Mouse (Mus musculus) monocyte, adult 5-6 weeks (primary cell): ENCODE data around the gene Copz1. TPM values are rescaled to one million over a fixed set of nuclear protein-coding genes. Genes with fewer than 3 reads are reported as not detected.

Source experiments
- ATAC-seq: fragments of 153-309, 156-312 bp; replicated peaks from 2 replicates; pipeline ENCODE4 v1.8.0; 2017; ENCODE audit warnings: mild to moderate bottlenecking; ENCODE audit not compliant: low TSS enrichment, insufficient number of reproducible peaks, severe bottlenecking, poor library complexity, low FRiP score
- total RNA-seq: library from RNA; stranded (forward); fragments of 200-1000, 200-491, 200-594 nt; gene quantifications from 3 replicates; pipeline ENCODE4 v1.2.3, GENCODE M21; 2017

Gene Copz1
- total RNA-seq, 1 experiment from 2014 or later = 50.3 TPM

DNA sequence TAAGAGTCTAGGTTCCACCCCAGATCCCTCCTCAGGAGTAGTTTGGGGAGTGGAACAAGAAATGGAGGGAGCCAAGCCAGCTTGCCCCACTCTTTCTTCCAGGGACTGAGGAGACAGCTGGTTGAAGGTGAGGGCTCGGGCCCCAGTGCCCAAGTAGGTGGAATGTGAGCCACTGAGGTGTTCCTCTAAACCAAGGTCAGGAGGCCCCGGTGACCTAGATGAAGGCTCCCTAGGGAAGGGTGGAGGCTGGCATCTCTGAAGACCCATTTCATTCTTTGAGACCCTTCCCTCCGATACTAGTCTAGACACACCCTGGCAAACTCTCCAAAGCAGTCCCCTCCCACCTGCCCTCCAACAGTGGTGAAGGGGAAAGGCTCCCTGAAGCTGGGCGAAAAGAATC is 49.9 kb downstream of the Copz1 start:
- no peak for ATAC-seq

DNA sequence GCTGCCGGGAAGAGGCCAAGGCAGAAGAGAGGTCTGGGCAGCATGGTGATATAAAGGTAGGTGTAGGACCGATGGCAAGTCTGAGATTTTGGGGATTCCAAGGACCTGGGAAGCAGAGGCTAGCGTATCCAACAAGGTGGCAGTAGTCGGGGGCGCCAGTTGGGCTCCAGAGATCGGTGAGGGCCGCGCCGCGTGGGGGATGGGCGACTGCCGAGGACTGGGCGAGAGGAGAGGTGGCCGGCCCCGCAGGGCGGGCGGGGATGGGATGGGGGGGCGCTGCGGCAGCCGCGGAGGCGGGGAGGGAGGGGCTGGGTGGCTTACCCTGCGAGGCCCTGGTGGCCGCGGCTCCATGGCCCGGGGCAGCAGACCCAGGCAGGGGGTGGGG is 50.5 kb downstream of the Copz1 start:
- ATAC-seq = no peak

DNA sequence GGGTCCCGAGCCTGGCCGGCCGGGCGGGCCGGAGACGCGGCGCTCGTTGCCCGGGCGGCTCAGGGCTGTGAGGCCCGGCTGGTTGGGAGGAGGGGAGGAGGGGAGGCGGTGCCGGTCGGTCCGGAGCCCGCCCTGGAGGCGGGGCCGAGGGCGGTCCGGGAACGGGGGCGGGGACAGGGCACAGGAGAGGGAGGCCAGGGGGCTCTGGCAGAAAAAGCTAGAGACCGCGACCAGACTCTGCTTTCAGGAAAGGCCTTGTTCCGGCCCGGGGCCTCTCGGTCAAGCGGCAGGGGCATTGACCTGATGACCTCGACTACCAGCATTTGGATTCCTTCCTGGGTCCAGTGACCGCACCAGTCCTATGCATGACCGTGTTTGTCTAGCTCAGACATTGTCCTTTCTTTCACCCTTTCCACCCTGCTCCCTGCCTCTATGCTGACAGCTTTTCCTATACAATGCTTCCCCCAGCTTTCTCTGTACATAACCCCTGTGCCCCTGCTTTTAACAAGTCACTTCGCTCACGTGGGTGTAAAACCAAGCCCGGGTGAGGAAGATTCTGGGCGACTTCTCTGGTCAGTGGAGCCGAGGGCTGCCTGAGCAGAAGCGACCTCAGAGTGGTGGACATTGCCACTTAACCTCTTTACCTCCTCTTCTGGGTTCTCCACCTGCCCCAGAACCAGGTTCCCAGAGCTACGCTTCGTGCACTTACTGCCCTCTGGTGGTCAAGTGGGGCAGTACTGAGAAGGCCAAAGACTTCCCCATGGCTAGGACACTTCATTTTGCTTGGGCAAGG is 51.1 kb downstream of the Copz1 start:
- ATAC-seq = peak; percentile 76

DNA sequence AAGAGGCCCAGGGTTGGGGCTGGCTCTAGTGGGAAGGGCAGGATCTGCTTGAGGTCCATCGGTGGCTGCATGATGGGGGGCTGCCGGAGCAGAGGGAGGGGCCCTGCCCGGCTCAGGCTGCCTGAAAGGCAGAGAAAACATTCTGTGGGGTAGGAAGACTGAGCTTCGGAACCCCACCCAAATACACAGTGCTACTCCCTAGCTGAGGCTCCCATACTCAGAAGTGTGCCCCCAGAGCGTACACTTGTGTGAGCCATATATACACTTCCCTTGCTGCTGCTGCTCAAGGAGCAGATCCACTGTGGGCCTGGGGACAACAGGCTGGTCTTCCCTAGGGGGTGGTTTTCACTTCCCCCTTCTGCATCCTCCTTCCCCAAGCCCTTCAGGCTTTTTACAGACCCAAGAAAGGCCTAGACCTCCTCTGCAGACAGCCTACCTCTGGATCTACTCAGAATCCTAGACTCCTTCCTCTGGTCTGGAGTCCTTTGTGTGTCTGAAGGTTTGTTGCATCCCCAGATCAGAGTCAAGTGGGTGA is 60.6 kb downstream of the Copz1 start:
- peak; percentile 56 for ATAC-seq

DNA sequence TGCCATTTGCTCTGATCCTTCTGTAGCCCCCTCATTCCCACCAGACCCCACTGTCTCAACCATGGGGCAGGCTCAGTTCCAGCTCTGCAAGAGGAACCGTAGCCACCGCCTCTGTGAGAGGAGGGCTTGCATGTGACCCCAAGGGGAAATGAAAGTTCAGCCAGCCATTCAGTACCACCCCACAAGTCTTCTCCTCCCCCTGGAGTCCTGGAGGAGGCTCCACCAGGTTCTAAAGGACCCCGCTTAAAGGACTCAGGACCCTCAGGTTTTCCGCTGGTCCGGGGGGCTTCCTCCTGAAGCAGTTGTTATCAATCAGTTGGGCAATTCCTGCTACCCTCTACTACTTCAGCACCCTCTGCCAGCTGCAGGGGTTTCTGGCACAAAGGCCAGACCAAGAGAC is 61.2 kb downstream of the Copz1 start:
- ATAC-seq = peak; percentile 79

DNA sequence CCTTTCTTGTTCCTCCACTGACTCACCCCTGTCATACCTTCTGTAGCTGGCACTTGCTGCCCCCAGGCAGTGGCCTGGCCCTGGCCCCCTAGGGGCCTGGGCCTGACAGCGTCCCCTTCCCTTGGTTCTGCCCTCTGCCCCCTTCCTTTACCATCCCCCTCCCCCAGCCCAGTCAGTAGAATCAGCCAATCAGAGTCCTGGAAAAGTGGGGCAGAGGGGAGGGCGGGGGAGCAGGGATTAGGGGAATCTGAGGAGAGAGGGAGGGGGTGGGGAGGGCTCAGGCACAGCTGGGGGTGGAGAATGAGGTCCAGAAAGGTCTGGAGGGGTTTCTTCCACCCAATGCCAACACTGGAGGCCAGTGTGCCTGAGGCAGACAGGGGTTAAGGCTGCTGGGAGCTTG is 61.7 kb downstream of the Copz1 start:
- no peak for ATAC-seq

DNA sequence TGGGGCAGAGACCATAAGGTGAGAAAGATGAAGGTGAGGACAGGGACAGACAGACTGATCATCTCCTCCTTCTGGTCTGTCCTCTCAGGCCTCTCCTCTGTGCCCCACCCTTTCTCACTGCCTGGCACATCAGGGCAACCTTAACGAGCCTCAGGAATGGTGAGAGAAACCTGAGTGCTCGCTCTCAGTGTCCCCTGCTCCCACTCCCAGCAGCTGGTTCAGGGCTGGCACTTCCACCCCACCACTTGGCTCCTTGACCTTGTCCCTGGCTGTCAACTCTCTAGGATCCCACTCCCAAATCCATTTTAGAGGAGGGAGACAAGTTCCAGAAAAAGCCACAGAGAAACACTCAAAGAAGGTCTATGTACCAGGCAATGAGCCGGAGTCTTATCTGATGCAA is 62.5 kb downstream of the Copz1 start:
- no peak for ATAC-seq

DNA sequence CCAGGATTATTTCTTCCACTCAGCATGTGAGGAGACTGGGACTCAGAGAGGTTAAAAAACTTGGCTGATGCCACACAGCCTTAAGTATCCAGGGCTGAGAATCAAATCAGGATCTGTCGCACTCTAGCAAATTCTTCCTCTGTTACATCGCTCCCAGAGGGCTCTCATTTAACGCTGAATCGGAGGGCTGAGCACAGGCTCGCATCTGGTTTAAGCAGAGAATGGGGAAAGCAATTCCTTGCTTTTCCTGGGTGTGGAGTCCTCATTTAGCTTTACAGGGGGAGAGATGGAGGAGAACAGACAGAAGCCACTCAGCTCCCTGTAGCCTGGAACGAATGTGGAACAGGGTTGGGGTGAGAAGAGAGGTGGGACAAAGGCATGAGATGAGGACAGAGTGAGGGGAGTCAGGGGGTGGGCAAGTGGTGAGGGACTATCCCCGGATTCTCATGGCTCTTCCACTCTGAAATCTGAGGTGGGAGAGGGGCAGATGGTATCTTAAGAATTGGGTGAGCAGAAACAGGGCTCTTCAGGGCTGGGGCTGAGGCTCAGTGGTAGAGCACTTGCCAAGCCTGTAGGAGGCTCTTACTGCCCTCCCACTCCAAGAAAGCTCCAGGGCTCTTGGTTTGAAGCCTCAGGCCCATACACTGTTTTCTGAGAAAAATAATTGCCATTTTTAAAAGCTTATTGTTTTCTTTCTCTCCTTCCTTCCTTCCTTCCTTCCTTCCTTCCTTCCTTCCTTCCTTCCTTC is 63.1 kb downstream of the Copz1 start:
- ATAC-seq = no peak

DNA sequence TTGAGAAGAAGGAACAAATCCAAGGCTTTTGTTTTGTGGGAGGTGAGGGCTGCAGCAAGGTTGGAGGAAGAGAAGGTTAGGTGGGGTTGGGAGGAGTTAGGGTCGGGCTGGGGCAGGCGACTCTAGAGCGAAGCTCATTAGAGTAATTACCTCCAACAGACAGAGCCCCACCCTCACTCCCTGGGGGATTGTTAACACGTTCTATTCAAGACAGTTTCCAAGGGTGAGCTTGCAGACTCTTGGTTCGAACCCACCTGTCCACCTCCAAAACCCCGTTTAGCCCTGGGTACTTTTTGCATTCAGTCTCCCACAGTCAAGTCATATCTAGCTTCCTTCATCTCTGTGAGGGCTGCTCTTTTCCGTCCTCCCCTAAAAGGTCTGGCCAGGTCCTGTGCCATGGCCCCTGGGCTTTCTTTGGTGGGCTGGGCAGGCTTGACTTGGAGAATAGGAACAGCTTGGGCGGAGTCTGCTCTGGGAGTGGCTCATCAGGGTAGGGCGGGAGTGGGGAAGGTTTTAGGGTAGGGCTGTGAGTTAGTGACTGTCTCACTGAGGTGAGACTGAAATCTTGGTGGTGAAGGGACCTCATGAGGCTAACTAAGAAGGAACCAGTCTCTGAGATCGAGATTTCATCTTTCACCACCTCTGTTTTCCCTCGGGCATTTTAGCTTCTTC is 64.6 kb downstream of the Copz1 start:
- ATAC-seq = no peak

DNA sequence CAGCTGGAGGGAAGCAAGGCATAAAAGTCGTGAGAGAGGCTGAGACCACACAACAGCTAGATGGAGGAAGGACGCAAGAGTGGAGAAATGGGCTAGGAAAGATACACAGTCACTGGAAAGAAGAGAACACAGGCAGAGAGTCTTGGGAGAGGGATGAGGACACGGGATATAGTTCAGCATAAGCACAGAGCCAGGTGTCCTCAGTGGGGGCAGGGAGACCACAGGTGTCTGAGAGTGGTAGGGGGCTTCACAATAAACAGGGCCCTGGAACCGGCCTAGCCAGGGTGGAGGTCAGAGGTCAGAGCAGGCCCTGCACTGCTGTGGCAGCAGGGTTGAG is 66.3 kb downstream of the Copz1 start:
- ATAC-seq = no peak

DNA sequence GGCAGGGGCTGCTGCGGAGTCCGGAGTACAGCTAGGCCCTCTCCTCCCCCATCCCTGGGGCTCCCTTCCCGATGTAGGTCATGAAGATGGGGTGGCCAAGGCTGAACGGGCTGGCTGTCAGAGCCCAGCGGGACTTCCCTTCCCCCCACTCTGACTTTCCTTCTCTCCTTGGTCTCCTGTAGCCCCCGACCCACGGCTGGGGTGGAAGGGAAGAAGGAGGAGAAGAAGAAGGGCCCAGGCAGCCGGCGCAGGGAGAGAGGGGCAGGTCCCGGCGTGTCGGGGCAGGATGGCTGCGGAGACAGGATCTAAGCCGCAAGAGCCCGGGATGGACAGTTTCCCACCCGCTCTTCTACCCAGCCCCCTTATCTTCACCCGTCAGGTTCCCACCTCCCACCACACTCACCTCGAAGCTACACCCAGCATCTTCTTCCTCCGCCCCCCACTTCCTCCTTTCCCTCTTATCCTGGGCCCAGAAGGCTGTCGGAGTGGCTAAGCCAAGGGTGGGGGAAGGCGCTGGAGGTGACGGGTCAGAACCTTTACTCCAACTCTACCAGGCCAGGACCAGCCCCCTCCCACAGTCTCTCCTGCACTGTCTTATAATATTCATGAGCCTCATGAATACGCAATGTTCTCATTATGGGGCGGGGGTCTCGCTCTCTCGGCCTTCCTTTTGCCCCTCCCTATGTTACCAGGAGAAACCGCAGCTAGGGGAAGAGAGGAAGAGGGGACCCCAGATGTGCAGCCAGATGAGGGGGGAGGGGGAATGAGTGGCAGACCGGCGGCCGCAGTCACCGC is 66.8 kb downstream of the Copz1 start:
- ATAC-seq = no peak

DNA sequence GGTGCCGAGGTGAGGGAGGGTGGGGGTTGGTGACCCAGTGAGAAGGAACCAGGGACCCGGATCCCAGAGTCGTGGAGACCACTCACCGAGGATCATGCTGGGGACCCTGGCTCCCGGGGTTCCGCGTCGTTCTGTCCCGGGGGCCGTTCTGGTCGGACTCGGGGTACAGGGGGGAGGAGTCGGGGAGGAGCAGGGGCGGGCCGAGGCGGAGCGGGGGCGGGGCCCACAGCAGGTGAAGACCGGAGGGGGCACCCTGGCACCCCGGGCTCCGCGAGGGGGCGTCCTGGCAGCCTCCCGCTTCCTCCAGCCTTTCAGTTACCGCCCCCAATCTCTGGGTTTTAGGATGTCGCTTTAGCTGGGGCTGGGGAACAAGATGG is 67.4 kb downstream of the Copz1 start, which contains the start of gene Zfp385a:
Gene Zfp385a, minus strand, starts transcription at position 133 of the 377 bp plus-strand sequence.
- no peak for ATAC-seq

DNA sequence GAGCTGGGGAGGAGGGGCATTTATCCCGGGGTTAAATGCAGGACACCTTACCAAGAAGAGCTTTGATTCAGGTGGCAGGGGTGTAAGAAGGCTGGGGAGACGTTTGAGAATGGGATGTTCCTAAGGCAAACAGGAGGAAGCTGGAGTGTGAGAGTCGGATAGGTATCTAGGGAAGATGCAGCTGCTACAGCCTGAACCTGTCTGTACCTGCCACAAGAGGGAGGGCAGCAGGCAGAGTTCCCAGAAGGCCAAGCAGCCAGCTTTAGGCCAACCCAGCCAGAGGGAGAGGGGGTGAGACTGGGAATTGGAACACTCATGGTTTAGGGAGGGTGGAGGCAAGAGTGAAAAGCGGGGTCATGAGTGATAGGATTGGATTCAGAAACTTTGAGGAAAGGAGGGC is 68.3 kb downstream of the Copz1 start:
- ATAC-seq = no peak

DNA sequence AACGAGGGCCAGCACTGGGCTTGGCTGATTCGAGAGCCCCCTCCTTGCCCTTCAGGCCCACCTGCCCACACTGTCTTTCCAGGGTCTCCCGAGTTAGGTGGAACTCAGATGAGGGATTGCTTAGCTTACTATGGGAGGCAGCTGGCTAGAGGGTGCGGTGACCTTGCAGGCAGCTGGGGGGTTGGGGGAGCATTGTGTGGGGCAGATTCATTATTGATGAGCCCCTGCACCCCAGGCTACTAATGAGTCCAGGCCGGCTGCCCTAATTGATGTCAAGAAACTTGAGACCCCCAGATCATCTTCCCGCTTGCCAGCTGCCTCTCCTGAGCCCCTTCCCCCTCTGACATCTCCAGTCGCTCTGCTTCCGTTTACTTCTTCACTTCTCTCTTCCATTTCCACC is 69.0 kb downstream of the Copz1 start:
- ATAC-seq = no peak

DNA sequence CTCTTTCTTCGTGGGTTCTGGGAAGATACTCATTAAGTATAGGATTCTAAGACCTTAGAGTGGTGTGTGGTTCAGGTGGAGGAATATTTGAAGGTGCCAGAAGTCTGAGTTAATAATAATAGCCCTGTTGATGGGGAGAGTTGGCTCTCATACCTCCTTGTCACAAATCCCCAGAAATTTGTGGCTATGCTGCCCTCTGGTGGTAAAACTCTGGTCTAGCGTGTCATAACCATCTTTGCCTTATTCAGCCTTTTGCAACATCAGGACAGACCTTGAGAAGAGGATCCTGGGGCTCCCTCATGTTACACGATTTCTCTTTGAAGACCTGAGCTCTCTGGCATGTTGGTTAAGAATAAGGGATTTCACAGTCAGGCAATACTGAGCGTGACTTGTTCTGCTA is 69.9 kb downstream of the Copz1 start:
- ATAC-seq = peak; percentile 54

DNA sequence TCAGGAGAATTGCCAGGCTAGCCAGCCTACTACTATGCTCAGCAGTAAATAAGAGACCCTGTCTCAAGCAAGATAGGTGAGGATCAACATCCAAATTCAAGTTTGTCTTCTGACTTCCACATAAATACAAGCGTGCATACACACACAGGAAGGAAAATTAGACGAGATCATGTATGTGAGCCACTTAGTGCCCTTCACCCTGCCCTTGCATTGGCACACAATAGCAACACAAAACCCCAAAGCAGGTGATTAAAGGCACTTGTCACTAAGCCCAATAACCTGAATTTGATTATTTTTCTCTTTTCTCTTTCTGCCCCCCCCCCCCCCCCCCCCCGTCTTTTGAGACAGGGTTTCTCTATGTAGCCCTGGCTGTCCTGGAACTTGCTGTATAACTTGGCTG is 70.5 kb downstream of the Copz1 start:
- no peak for ATAC-seq

DNA sequence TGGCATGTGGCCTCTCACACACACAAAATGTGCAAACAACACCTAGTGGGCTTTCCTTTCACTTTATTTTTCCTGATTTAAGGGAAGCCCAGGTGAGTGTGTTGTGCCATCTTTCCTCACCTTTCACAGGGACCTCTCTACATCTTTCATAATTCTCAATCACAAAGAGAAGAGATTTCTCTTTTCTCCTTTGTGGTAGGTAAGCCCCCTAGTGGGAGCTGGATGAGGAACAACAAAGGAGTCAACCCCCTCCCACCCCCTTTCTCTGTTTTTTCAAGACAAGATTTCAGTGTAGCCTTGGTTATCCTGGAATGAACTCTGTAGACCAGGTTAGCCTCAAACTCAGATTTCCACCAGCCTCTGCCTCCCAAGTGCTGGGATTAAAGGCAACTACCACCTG is 71.0 kb downstream of the Copz1 start:
- ATAC-seq = no peak

DNA sequence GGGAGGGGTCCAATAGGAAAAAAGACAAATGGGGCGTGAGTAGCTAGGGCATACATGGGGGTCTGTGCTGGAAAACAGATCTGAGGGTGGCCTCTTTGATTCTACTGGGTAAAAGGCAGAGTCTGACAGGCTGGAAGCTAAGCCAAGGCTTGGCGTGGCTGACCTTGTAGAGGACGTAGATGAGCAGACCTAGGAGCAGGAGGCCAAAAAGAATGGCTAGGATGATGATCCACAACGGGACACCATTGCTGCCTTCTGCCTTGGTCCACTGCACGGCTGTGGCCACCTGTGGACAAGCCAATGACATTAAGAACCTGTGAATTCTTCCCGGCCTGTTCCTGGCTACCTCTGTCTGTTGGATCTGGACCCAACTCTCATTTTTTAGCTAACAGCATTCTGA is 73.3 kb downstream of the Copz1 start:
- ATAC-seq = no peak

DNA sequence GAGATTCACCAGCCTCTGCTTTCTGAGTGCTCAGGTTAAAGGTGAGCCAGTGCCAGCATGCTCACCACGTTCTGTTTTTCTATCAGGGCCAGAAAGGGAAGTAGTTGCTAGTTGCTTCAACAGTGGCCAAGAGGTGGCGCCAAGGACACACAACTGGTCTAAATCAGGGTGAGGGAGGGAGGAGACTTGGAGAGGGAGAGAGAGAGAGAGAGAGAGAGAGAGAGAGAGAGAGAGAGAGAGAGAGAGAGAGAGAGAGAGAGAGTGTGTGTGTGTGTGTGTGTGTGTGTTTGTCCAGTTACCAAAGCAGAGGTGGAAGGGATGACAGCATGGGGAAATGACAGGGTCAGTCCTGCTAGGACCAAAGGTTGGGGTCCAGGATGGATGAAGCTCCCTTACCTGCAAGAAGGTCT is 74.8 kb downstream of the Copz1 start:
- peak; percentile 60; the same call in 1 of the 2 replicates for ATAC-seq
